Mouse (Mus musculus): ENCODE results near the gene Sh2b1. TPM values are rescaled to one million over a fixed set of nuclear protein-coding genes. Genes with fewer than 3 reads are reported as not detected.

Sh2b1 gene
- polyA plus RNA-seq, 1 experiment from 2014 or later = 44.3 TPM

- Histone ChIP-seq H3K4me3 (ENCODE audit: low read depth, low read length) (no peak overlapping the region), H3K4me2 (ENCODE audit: low read depth, low read length) (no peak overlapping the region), H3K27me3 (replicated peaks; ENCODE audit: control insufficient read depth, insufficient read depth, low read length) (no peaks in the 10 kb centered on the region), H3K36me3 (ENCODE audit: control insufficient read depth, insufficient read depth, low read length) (no peaks in the 10 kb centered on the region), H3K27ac (replicated peaks; ENCODE audit: low read depth, low read length) (no peak overlapping the region), H3K9ac (ENCODE audit: low read depth, low read length) (no peak overlapping the region), H3K4me1 (ENCODE audit: control insufficient read depth, insufficient read depth, low read length) (no peaks in the 10 kb centered on the region), H3K9me3 (ENCODE audit: control insufficient read depth, low read length) (no peaks in the 10 kb centered on the region)
- 86% methylated on average over 17 of the region's 17 CpGs for WGBS
- DNase-seq (ENCODE audit: low spot score) (no peak), ATAC-seq (ENCODE audit: low read depth) (no peak)
Measured at GRCm38 (mm10) chr7:126456382-126457266, 18.6 kb downstream of the Sh2b1 start.

- Histone ChIP-seq H3K4me2 (ENCODE audit: low read depth, low read length) (no peak overlapping the region), H3K4me3 (ENCODE audit: low read depth, low read length) (no peak overlapping the region), H3K9me3 (ENCODE audit: control insufficient read depth, low read length) (no peaks in the 10 kb centered on the region), H3K27ac (replicated peaks; ENCODE audit: low read depth, low read length) (no peak overlapping the region), H3K4me1 (ENCODE audit: control insufficient read depth, insufficient read depth, low read length) (no peaks in the 10 kb centered on the region), H3K27me3 (replicated peaks; ENCODE audit: control insufficient read depth, insufficient read depth, low read length) (no peaks in the 10 kb centered on the region), H3K36me3 (ENCODE audit: control insufficient read depth, insufficient read depth, low read length) (no peaks in the 10 kb centered on the region), H3K9ac (ENCODE audit: low read depth, low read length) (no peak overlapping the region)
- ATAC-seq (ENCODE audit: low read depth) (no peak), DNase-seq (ENCODE audit: low spot score) (no peak)
- 64% methylated on average over 2 of the region's 2 CpGs for WGBS
Measured at GRCm38 (mm10) chr7:126455242-126455641, 20.0 kb downstream of the Sh2b1 start.

- DNase-seq (ENCODE audit: low spot score) = no peak
- H3K4me3 ChIP-seq (ENCODE audit: low read depth, low read length) = no peak overlapping the region
- no peak for ATAC-seq (ENCODE audit: low read depth)
- no peak overlapping the region for H3K27ac ChIP-seq (replicated peaks; ENCODE audit: low read depth, low read length)
- no peaks in the 10 kb centered on the region for H3K36me3 ChIP-seq (ENCODE audit: control insufficient read depth, insufficient read depth, low read length)
- H3K4me2 ChIP-seq (ENCODE audit: low read depth, low read length) = no peak overlapping the region
- H3K9ac ChIP-seq (ENCODE audit: low read depth, low read length) = 0 out of 2 replicates have a peak overlapping the region, but pooled peaks have one; percentile 5
- no peaks in the 10 kb centered on the region for H3K9me3 ChIP-seq (ENCODE audit: control insufficient read depth, low read length)
- no peaks in the 10 kb centered on the region for H3K27me3 ChIP-seq (replicated peaks; ENCODE audit: control insufficient read depth, insufficient read depth, low read length)
- no peaks in the 10 kb centered on the region for H3K4me1 ChIP-seq (ENCODE audit: control insufficient read depth, insufficient read depth, low read length)
- WGBS = 66% methylated on average over 7 of the region's 7 CpGs
Measured at GRCm38 (mm10) chr7:126453861-126454260, 21.4 kb downstream of the Sh2b1 start.

GRCm38 (mm10) chr7:126452244-126452643 lies 23.0 kb downstream of the Sh2b1 start:
- Histone ChIP-seq H3K9ac (ENCODE audit: low read depth, low read length) (no peak overlapping the region), H3K27ac (replicated peaks; ENCODE audit: low read depth, low read length) (no peak overlapping the region), H3K4me3 (ENCODE audit: low read depth, low read length) (no peak overlapping the region), H3K4me1 (ENCODE audit: control insufficient read depth, insufficient read depth, low read length) (no peaks in the 10 kb centered on the region), H3K4me2 (ENCODE audit: low read depth, low read length) (no peak overlapping the region), H3K9me3 (ENCODE audit: control insufficient read depth, low read length) (no peaks in the 10 kb centered on the region), H3K36me3 (ENCODE audit: control insufficient read depth, insufficient read depth, low read length) (peaks cover 8% of the 10 kb centered on the region; the same call in 1 of the 2 replicates), H3K27me3 (replicated peaks; ENCODE audit: control insufficient read depth, insufficient read depth, low read length) (no peaks in the 10 kb centered on the region)
- DNase-seq (ENCODE audit: low spot score) (no peak), ATAC-seq (ENCODE audit: low read depth) (no peak)
- 94% methylated on average over 3 of the region's 3 CpGs for WGBS

GRCm38 (mm10) chr7:126450641-126451040 lies 24.6 kb downstream of the Sh2b1 start:
- Histone ChIP-seq H3K36me3 (ENCODE audit: control insufficient read depth, insufficient read depth, low read length) (peaks cover 24% of the 10 kb centered on the region), H3K4me1 (ENCODE audit: control insufficient read depth, insufficient read depth, low read length) (no peaks in the 10 kb centered on the region), H3K4me2 (ENCODE audit: low read depth, low read length) (no peak overlapping the region), H3K27ac (replicated peaks; ENCODE audit: low read depth, low read length) (no peak overlapping the region), H3K4me3 (ENCODE audit: low read depth, low read length) (no peak overlapping the region), H3K9ac (ENCODE audit: low read depth, low read length) (no peak overlapping the region), H3K27me3 (replicated peaks; ENCODE audit: control insufficient read depth, insufficient read depth, low read length) (no peaks in the 10 kb centered on the region), H3K9me3 (ENCODE audit: control insufficient read depth, low read length) (no peaks in the 10 kb centered on the region)
- WGBS = 89% methylated on average over 6 of the region's 6 CpGs
- no peak for ATAC-seq (ENCODE audit: low read depth)
- DNase-seq (ENCODE audit: low spot score) = no peak

GRCm38 (mm10) chr7:126449991-126450390 lies 25.2 kb downstream of the Sh2b1 start:
- Histone ChIP-seq H3K4me1 (ENCODE audit: control insufficient read depth, insufficient read depth, low read length) (no peaks in the 10 kb centered on the region), H3K36me3 (ENCODE audit: control insufficient read depth, insufficient read depth, low read length) (peaks cover 30% of the 10 kb centered on the region), H3K9ac (ENCODE audit: low read depth, low read length) (no peak overlapping the region), H3K27me3 (replicated peaks; ENCODE audit: control insufficient read depth, insufficient read depth, low read length) (no peaks in the 10 kb centered on the region), H3K27ac (replicated peaks; ENCODE audit: low read depth, low read length) (no peak overlapping the region), H3K4me2 (ENCODE audit: low read depth, low read length) (no peak overlapping the region), H3K4me3 (ENCODE audit: low read depth, low read length) (no peak overlapping the region), H3K9me3 (ENCODE audit: control insufficient read depth, low read length) (no peaks in the 10 kb centered on the region)
- ATAC-seq (ENCODE audit: low read depth) (no peak), DNase-seq (ENCODE audit: low spot score) (no peak)
- 89% methylated on average over 18 of the region's 18 CpGs for WGBS

- H3K36me3 ChIP-seq (ENCODE audit: control insufficient read depth, insufficient read depth, low read length) = peaks cover 40% of the 10 kb centered on the region
- no peaks in the 10 kb centered on the region for H3K9me3 ChIP-seq (ENCODE audit: control insufficient read depth, low read length)
- H3K4me3 ChIP-seq (ENCODE audit: low read depth, low read length) = no peak overlapping the region
- H3K27me3 ChIP-seq (replicated peaks; ENCODE audit: control insufficient read depth, insufficient read depth, low read length) = no peaks in the 10 kb centered on the region
- 91% methylated on average over 19 of the region's 19 CpGs for WGBS
- no peak overlapping the region for H3K9ac ChIP-seq (ENCODE audit: low read depth, low read length)
- DNase-seq (ENCODE audit: low spot score) (no peak), ATAC-seq (ENCODE audit: low read depth) (no peak)
- H3K4me1 ChIP-seq (ENCODE audit: control insufficient read depth, insufficient read depth, low read length) = no peaks in the 10 kb centered on the region
- H3K4me2 ChIP-seq (ENCODE audit: low read depth, low read length) = no peak overlapping the region
- no peak overlapping the region for H3K27ac ChIP-seq (replicated peaks; ENCODE audit: low read depth, low read length)
Measured at GRCm38 (mm10) chr7:126448481-126448880, 26.7 kb downstream of the Sh2b1 start.

GRCm38 (mm10) chr7:126446217-126446616 lies 29.0 kb downstream of the Sh2b1 start:
- ATAC-seq (ENCODE audit: low read depth) = no peak
- Histone ChIP-seq H3K4me1 (ENCODE audit: control insufficient read depth, insufficient read depth, low read length) (no peaks in the 10 kb centered on the region), H3K9ac (ENCODE audit: low read depth, low read length) (no peak overlapping the region), H3K9me3 (ENCODE audit: control insufficient read depth, low read length) (no peaks in the 10 kb centered on the region), H3K4me2 (ENCODE audit: low read depth, low read length) (no peak overlapping the region), H3K27me3 (replicated peaks; ENCODE audit: control insufficient read depth, insufficient read depth, low read length) (no peaks in the 10 kb centered on the region), H3K4me3 (ENCODE audit: low read depth, low read length) (no peak overlapping the region), H3K27ac (replicated peaks; ENCODE audit: low read depth, low read length) (no peak overlapping the region), H3K36me3 (ENCODE audit: control insufficient read depth, insufficient read depth, low read length) (peaks cover 50% of the 10 kb centered on the region)
- WGBS = 92% methylated on average over 21 of the region's 21 CpGs
- DNase-seq (ENCODE audit: low spot score) = no peak

Measured in embryonic facial prominence, embryonic 14.5 days (tissue).